Mouse (Mus musculus) erythroblast, embryonic 14.5 days (primary cell): ENCODE measurements around the gene Gm17657.

ENCODE experiments used
- GATA1 ChIP-seq: IDR thresholded peaks from 2 replicates; pipeline ENCODE4 v1.6.1; 2012; ENCODE audit warnings: low read length, inconsistent platforms, mixed read lengths
- TAL1 ChIP-seq: IDR thresholded peaks from 3 replicates; pipeline ENCODE4 v1.6.1; 2012; ENCODE audit warnings: low read length, inconsistent platforms, mixed read lengths

DNA sequence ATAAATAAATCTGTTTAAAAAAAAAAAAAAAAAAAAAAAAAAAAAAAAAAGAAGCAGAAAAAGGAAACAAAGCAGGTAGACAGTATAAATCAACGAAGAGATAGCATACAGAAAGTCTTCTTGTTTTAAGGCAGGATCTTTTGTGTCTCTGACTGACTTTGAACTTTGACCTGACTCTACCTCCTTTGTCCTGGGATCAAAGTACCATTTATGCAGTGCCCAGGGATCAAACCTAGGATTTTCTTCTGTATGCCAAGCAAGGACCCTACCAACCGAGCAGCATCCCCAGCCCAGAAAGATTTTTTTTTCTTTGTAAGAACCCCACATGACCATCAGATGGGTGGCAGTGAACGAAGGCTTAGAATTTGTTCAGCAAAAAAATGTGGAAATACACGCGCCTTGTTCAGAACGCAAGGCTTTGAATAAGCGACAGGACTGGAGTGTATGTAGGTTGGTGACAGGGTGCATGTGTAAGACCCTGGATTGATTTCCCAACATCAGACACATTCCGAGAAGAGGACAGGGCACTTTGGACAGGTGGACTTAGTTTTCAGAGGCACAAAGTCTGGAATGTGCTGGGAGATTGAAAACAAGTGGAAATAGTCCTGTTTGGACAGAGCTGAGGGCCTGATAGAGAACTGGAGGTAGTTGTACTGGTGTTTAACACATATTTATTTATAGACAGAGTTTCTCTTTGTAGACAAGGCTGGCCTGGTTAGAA lies 61.0 kb downstream of the Gm17657 start:
- no peak for TF ChIP-seq TAL1
- no peak for TF ChIP-seq GATA1
